Mouse (Mus musculus): ENCODE results near the gene Cers2. TPM values are rescaled to one million over a fixed set of nuclear protein-coding genes. Genes with fewer than 3 reads are reported as not detected.

The Cers2 gene
- polyA plus RNA-seq (2012; rRNA removed) = 71.0 and 104 TPM in 2 replicates

DNA sequence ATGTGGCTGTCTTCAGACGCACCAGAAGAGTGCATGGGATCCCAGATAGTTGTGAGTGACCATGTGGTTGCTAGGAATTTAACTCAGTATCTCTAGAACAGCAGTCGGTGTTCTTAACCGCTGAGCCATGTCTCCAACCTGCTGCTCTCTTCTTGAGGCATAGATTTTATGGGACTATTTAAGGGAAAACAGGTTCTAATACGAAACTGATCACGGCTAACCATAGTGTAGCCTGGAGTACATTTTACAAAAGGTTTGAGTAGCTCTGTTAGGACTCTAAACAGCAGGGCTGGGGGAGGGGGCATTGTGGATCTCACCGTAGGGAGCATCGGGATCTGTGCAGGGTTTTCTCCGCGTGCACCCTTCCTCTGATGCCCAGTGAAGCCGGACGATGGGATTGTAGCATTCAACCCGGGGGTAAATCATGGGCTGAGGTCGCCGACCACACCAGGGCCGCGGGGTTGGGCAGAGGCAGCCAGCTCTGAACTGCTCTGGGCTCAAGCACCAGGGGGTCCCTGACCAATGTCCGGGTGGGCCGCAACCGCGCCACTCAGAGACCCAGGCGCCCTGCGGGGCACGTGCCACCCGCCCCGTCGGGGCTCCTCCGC lies at the start of gene Cers2:
Gene Cers2, plus strand, starts transcription at position 306 of the 608 bp plus-strand sequence.

DNA sequence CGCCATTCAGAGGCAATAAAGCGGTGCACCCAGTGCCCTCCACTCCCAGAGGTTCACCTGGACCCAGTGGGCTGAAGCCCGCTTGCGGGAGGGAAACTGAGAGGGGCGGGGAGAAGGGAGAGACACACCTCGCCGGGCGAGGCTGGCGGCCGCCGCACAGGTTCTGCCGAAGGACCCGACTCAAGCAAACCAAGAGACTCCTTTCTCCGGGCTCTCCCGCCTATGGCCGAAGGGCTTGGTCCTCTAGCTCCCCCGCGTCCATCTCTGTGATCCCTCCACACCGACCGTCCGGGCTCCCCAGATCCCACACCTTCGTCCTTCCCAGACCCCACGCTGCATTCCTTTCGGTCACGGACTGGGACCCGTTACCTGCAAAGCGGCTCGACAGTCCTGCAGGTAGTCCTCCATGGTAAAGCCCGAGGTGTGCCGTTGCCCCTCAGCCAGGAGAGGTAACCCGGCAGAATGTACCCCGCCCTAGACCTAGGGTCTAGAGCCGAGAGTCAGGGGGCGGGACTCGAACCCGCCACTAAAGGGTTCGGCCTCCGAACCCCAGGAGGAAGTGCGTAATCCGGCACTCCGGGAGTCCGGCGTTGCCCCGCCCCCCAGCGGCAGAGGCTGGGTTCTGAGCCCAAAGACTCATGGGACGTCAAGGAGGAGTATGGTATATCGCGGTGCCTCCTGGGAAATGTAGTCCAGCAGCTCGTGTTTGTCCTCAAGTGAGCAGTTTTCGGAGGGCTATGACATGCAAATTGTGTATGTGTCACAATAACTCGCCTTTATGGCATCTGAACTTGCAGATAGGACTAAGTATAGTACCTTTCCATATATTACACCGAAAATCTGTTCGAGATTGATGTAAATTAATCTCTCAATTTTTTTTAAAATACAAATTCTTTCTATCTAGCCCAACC lies 33.1 kb upstream of the Cers2 start, which contains the start of the genes Mindy1 and Prune1:
Gene Mindy1, plus strand, starts transcription at position 130 of the 911 bp plus-strand sequence.
Gene Prune1, minus strand, starts transcription at position 861 of the 911 bp plus-strand sequence.

GRCm38 (mm10) chr3:95307100-95307499 lies 7.5 kb upstream of the Cers2 start, which contains the start of gene Anxa9:
Gene Anxa9, minus strand, starts transcription at chr3:95307176.

DNA sequence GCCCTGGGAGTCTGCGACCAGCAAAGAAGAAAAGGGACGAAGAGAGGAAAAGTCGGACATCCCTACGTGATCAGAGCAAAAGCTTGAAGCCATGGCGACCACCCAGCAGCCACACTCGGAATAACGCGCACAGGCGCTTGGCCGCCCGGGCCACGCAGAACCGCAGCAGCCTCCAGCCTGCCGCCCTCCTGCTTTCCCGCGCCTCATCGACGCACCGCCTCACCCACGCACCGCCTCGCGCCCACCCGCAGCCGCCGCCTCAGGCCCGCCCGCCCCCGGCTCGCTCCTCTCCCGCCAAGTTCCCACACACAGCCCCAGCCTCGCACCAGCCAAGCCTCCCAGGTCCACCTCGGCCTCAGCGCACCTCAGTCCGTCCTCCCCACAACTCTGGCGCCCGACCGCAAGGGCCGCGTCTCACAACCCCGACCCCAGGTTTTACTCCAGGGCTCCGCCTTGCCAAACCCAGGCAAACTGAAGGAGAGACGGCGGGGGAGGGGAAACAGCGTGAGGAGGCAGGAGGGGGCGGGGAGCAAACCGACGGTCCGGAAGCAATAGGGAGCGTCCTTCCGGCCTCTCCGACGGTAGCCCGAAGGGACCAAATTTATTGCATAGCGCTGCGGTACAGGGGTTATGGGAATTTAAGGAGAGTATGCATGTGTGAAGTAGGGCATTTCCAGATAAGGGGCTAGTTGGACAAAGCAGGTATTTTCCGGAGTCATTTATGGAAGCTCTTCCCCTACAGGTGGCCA lies 42.3 kb downstream of the Cers2 start, which contains the start of gene Setdb1:
Gene Setdb1, minus strand, starts transcription at position 502 of the 749 bp plus-strand sequence.

Other genes with a start within 250 kb of the Cers2 start
- gene Pip5k1a, start 207.9 kb upstream of the Cers2 start, polyA plus RNA-seq (2012; rRNA removed) = 21.6 and 26.0 TPM in 2 replicates
- 109 and 113 TPM in 2 replicates for gene Vps72, start 203.8 kb upstream of the Cers2 start, polyA plus RNA-seq (2012; rRNA removed)
- 0.54 and 0.90 TPM in 2 replicates for gene Tmod4, start 190.3 kb upstream of the Cers2 start, polyA plus RNA-seq (2012; rRNA removed)
- gene Scnm1, start 180.8 kb upstream of the Cers2 start, polyA plus RNA-seq (2012; rRNA removed) = 27.2 and 45.0 TPM in 2 replicates
- 5.7 and 5.8 TPM in 2 replicates for gene Lysmd1, start 180.7 kb upstream of the Cers2 start, polyA plus RNA-seq (2012; rRNA removed)
- 9.1 and 13.7 TPM in 2 replicates for gene Tnfaip8l2, start 172.4 kb upstream of the Cers2 start, polyA plus RNA-seq (2012; rRNA removed)
- gene Sema6c, start 154.3 kb upstream of the Cers2 start, polyA plus RNA-seq (2012; rRNA removed) = 45.0 and 53.2 TPM in 2 replicates
- gene Gabpb2, start 96.9 kb upstream of the Cers2 start, polyA plus RNA-seq (2012; rRNA removed) = 8.6 and 10.3 TPM in 2 replicates
- gene Cdc42se1, start 86.1 kb upstream of the Cers2 start, polyA plus RNA-seq (2012; rRNA removed) = 36.7 and 47.9 TPM in 2 replicates
- 12.2 and 17.0 TPM in 2 replicates for gene Mllt11, start 82.6 kb upstream of the Cers2 start, polyA plus RNA-seq (2012; rRNA removed)
- gene Gm128, start 73.2 kb upstream of the Cers2 start, polyA plus RNA-seq (2012; rRNA removed) = 0.68 and 1.1 TPM in 2 replicates
- gene Bnipl, start 63.6 kb upstream of the Cers2 start, polyA plus RNA-seq (2012; rRNA removed) = 3.2 and 4.9 TPM in 2 replicates
- gene Mindy1, start 33.4 kb upstream of the Cers2 start, polyA plus RNA-seq (2012; rRNA removed) = 164 and 221 TPM in 2 replicates
- 21.5 and 27.0 TPM in 2 replicates for gene Prune1, start 32.7 kb upstream of the Cers2 start, polyA plus RNA-seq (2012; rRNA removed)
- gene Anxa9, start 7.6 kb upstream of the Cers2 start, polyA plus RNA-seq (2012; rRNA removed) = 2.6 and 3.0 TPM in 2 replicates
- 14.4 and 18.9 TPM in 2 replicates for gene Setdb1, start 42.4 kb downstream of the Cers2 start, polyA plus RNA-seq (2012; rRNA removed)
- gene 4930558C23Rik, start 88.0 kb downstream of the Cers2 start, polyA plus RNA-seq (2012; rRNA removed) = not detected in 2 replicates
- gene Arnt, start 119.6 kb downstream of the Cers2 start, polyA plus RNA-seq (2012; rRNA removed) = 49.7 and 68.6 TPM in 2 replicates
- 7.2 and 9.2 TPM in 2 replicates for gene Ctsk, start 184.5 kb downstream of the Cers2 start, polyA plus RNA-seq (2012; rRNA removed)
- gene Ctss, start 212.0 kb downstream of the Cers2 start, polyA plus RNA-seq (2012; rRNA removed) = 10.3 and 10.5 TPM in 2 replicates
- gene Hormad1, start 244.9 kb downstream of the Cers2 start, polyA plus RNA-seq (2012; rRNA removed) = not detected in 2 replicates